Mouse (Mus musculus): Measurements from ENCODE around the gene Tnfsf13b. TPM values are rescaled to one million over a fixed set of nuclear protein-coding genes. Genes with fewer than 3 reads are reported as not detected.

The Tnfsf13b gene
- 1.0 and 1.3 TPM in 2 replicates for polyA plus RNA-seq (2014; fragmentation: Nextera tagmentation; extraction: Ambion mirVana)

DNA sequence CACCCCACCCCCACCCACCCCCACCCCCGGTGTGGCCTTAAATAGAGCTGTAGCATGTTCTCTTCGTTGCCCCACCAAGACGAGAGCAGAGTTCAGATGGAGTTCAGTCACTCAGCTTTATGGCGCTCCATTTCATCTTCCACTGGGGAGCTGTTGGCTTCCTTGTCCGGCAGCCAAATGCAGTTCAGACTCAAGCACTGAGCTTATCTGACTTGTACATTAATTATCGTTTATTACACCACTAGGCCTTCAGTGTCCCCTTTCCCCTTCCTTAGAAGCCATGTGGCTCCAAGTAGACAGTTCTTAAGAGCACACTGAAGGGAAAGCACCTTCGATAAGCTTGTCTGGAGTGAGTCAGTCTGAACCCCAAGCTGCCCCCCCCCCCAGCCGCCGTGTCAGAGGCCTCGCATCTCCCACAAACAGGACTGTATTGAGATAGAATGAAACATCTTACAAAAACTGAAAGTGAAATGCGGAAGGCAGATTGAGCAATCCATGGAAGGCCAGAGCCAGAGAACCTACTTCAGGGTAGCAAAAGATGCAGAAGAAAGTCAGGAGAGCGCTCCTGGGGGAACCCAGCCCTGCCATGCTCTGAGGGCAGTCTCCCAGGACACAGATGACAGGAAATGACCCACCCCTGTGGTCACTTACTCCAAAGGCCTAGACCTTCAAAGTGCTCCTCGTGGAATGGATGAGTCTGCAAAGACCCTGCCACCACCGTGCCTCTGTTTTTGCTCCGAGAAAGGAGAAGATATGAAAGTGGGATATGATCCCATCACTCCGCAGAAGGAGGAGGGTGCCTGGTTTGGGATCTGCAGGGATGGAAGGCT lies at the start of gene Tnfsf13b:
Gene Tnfsf13b (plus strand): TSS at position 312 of the 830 bp plus-strand sequence.
- peak; percentile 65 for ATAC-seq (ENCODE audit: low read depth)
- H3K27ac ChIP-seq (ENCODE audit: low read depth, low read length): no peak within 1 kb of the TSS
- peaks cover 9% of the 10 kb centered on the region for H3K4me1 ChIP-seq (ENCODE audit: control insufficient read depth, insufficient read depth, low read length)
- no peaks in the 10 kb centered on the region for H3K36me3 ChIP-seq (ENCODE audit: control insufficient read depth, insufficient read depth, low read length)
- H3K27me3 ChIP-seq (ENCODE audit: control insufficient read depth, insufficient read depth, low read length): no peaks in the 10 kb centered on the region
- peak within 1 kb of the TSS; percentile 60 for H3K4me2 ChIP-seq (ENCODE audit: low read depth, low read length)
- peak within 1 kb of the TSS; percentile 31 for H3K4me3 ChIP-seq (ENCODE audit: low read depth, low read length)
- 64% methylated on average over 16 of the region's 16 CpGs for WGBS
- H3K9ac ChIP-seq (replicated peaks; ENCODE audit: low read depth, low read length): peak within 1 kb of the TSS; percentile 28; the same call in 1 of the 2 replicates
- no peaks in the 10 kb centered on the region for H3K9me3 ChIP-seq (ENCODE audit: control insufficient read depth, low read length)

DNA sequence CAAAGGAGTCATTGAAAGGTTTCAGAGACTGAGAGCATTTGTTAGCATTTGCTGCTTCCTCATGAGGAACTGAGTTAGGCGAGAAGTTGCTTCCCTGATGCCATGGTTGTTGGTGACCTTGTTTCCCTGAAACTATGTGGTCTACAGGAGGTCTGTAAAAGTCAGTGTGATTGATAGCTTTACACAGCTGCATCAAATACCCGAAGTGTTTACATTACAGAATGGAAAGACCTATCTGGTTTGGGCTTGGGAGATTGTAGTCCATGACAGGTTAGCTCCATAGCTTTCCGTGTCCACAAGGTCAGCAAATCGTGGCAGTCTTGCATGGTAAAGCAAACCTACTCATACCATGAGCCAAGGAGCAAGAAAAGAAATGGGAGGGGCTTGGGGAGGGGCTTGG lies 47.9 kb upstream of the Tnfsf13b start:
- Histone ChIP-seq H3K4me1 (ENCODE audit: control insufficient read depth, insufficient read depth, low read length) (no peaks in the 10 kb centered on the region), H3K27me3 (ENCODE audit: control insufficient read depth, insufficient read depth, low read length) (no peaks in the 10 kb centered on the region), H3K4me2 (ENCODE audit: low read depth, low read length) (no peak overlapping the region), H3K9ac (replicated peaks; ENCODE audit: low read depth, low read length) (no peak overlapping the region), H3K27ac (ENCODE audit: low read depth, low read length) (no peak overlapping the region), H3K9me3 (ENCODE audit: control insufficient read depth, low read length) (no peaks in the 10 kb centered on the region), H3K4me3 (ENCODE audit: low read depth, low read length) (no peak overlapping the region), H3K36me3 (ENCODE audit: control insufficient read depth, insufficient read depth, low read length) (no peaks in the 10 kb centered on the region)
- no peak for ATAC-seq (ENCODE audit: low read depth)
- 71% methylated on average over 4 of the region's 4 CpGs for WGBS

DNA sequence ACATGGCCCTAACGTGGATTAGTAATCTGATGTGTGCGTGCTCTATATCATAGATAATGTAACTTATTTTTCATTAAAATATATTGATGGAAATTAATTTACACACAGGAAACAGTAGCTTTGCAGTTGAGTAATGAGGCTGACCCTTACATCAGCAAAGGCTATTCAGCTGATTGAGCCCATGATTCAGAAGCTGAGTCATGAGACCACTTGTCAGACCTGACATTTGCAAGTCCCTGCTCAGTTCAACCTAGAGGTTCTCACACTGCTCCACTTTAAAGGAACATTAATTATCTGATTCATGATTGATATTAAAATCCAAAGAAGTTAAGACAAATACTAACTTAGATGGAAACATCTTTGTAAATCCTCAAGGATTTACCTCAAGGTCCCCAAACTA lies 46.3 kb upstream of the Tnfsf13b start:
- no peak overlapping the region for H3K4me2 ChIP-seq (ENCODE audit: low read depth, low read length)
- 93% methylated on average over 2 of the region's 2 CpGs for WGBS
- H3K4me3 ChIP-seq (ENCODE audit: low read depth, low read length): no peak overlapping the region
- H3K36me3 ChIP-seq (ENCODE audit: control insufficient read depth, insufficient read depth, low read length): no peaks in the 10 kb centered on the region
- H3K4me1 ChIP-seq (ENCODE audit: control insufficient read depth, insufficient read depth, low read length): no peaks in the 10 kb centered on the region
- no peak overlapping the region for H3K27ac ChIP-seq (ENCODE audit: low read depth, low read length)
- H3K27me3 ChIP-seq (ENCODE audit: control insufficient read depth, insufficient read depth, low read length): no peaks in the 10 kb centered on the region
- no peaks in the 10 kb centered on the region for H3K9me3 ChIP-seq (ENCODE audit: control insufficient read depth, low read length)
- no peak overlapping the region for H3K9ac ChIP-seq (replicated peaks; ENCODE audit: low read depth, low read length)
- no peak for ATAC-seq (ENCODE audit: low read depth)

DNA sequence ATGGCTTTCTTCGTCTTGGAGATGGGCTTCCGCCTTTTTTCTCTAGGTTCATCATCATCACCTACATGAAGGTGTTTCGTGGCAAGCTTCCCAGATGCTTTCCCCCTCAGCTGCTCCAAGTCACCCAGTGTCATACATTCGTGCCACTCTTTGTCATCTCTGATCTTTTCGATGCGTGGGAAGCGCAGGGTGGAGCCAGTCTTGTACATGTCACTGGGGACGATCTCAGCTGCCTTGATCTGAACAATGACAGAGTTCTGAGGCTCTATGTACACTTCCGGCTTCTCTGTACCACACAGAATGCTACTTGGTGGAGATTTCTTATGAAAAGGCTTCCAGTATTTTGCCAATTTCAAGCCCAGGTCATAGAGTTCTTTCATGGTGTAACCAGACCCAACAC lies 34.4 kb upstream of the Tnfsf13b start:
- no peak for ATAC-seq (ENCODE audit: low read depth)
- Histone ChIP-seq H3K4me2 (ENCODE audit: low read depth, low read length) (no peak overlapping the region), H3K36me3 (ENCODE audit: control insufficient read depth, insufficient read depth, low read length) (peaks cover 20% of the 10 kb centered on the region), H3K27ac (ENCODE audit: low read depth, low read length) (no peak overlapping the region), H3K9ac (replicated peaks; ENCODE audit: low read depth, low read length) (no peak overlapping the region), H3K4me3 (ENCODE audit: low read depth, low read length) (no peak overlapping the region), H3K4me1 (ENCODE audit: control insufficient read depth, insufficient read depth, low read length) (peaks cover 9% of the 10 kb centered on the region), H3K9me3 (ENCODE audit: control insufficient read depth, low read length) (no peaks in the 10 kb centered on the region), H3K27me3 (ENCODE audit: control insufficient read depth, insufficient read depth, low read length) (no peaks in the 10 kb centered on the region)
- WGBS: 97% methylated on average over 9 of the region's 9 CpGs

DNA sequence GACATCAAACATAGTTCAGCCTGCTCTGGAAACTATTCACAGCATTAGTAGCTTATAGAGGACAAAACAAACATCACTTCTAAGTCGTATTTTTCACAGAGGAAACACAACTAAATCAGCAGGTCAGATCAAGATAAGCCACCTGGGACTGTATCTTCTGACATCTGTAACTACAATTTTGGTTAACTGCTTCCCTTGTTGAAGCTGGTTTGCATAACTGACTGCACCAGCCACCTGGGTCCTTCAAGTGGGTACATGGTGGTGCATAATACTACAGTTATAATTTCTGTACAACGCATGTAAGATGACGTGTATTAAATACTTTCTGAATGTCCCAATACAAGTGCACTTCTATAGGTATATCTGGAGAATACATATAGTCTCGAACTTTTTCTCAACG lies 31.0 kb upstream of the Tnfsf13b start:
- H3K4me3 ChIP-seq (ENCODE audit: low read depth, low read length): peak overlapping the region; percentile 66

DNA sequence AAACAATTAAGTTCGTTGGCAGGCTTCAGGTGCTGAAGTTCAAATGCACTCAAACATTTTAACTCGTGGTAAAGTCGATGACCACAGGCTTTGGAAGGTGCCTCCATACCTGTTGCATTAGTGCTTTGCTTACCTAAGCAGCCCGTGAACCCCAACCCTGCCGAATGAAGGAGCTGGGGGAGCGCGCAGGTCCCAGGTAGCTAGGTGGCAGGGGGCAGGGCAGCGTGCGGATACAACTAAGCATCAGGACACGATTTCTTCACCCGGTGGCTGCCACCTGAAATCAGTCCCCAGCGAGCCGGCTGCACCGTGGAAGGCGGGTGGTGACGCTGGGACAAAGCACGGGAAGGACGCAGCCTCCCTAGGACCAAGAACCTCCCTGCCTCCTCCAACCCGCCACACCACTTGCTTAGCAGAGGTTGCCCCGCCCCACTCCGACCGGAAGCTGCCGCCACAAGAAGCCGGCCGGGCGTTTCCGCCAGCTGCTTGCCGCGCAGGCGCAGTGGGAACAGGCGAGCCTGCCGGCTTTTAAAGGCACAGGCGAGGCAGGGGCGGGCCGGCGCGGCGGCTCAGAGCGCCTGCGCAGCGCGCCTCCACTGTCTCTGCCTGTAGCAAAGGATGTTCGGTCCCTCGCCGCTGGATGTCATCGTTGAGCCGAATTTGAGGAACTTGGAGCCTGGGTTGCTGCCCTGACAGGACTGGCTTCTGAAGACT lies 30.2 kb upstream of the Tnfsf13b start:
- Histone ChIP-seq H3K4me3 (ENCODE audit: low read depth, low read length) (peak overlapping the region; percentile 66), H3K36me3 (ENCODE audit: control insufficient read depth, insufficient read depth, low read length) (peaks cover 20% of the 10 kb centered on the region), H3K9me3 (ENCODE audit: control insufficient read depth, low read length) (no peaks in the 10 kb centered on the region), H3K27me3 (ENCODE audit: control insufficient read depth, insufficient read depth, low read length) (no peaks in the 10 kb centered on the region), H3K27ac (ENCODE audit: low read depth, low read length) (peak overlapping the region; percentile 52; the same call in 1 of the 2 replicates), H3K4me2 (ENCODE audit: low read depth, low read length) (peak overlapping the region; percentile 73), H3K9ac (replicated peaks; ENCODE audit: low read depth, low read length) (peak overlapping the region; percentile 61), H3K4me1 (ENCODE audit: control insufficient read depth, insufficient read depth, low read length) (peaks cover 31% of the 10 kb centered on the region)
- ATAC-seq (ENCODE audit: low read depth): peak; percentile 96
- WGBS: under 1% methylated on average over 47 of the region's 47 CpGs

More for the DNA sequence above, 31.0 kb upstream of the Tnfsf13b start:
- Histone ChIP-seq H3K9me3 (ENCODE audit: control insufficient read depth, low read length) (no peaks in the 10 kb centered on the region), H3K27ac (ENCODE audit: low read depth, low read length) (no peak overlapping the region), H3K36me3 (ENCODE audit: control insufficient read depth, insufficient read depth, low read length) (peaks cover 20% of the 10 kb centered on the region), H3K4me2 (ENCODE audit: low read depth, low read length) (peak overlapping the region; percentile 73), H3K4me1 (ENCODE audit: control insufficient read depth, insufficient read depth, low read length) (peaks cover 31% of the 10 kb centered on the region), H3K27me3 (ENCODE audit: control insufficient read depth, insufficient read depth, low read length) (no peaks in the 10 kb centered on the region), H3K9ac (replicated peaks; ENCODE audit: low read depth, low read length) (no peak overlapping the region)
- 46% methylated on average over 5 of the region's 5 CpGs for WGBS
- ATAC-seq (ENCODE audit: low read depth): no peak

DNA sequence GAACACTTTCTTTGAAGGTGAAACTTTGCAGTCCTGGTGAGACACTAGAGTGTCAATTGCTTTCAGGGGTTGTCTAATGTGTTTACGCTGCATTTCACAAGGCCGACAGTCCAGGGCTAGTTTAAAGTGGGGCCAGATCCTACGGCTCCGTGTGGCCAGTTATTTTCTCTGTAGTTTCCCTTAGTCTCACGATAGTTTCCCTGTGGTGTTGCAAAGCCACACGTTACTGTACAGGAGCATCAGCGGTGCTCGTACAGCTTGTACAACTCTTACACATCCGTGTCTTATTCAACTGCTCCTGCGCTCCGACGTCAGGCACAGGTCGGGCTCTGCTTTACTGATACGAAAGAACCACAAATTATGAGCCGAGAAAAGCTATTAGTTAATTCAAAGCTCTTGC lies 29.3 kb upstream of the Tnfsf13b start:
- 0 out of 2 replicates have a peak, but pooled peaks have one; percentile 9 for ATAC-seq (ENCODE audit: low read depth)
- Histone ChIP-seq H3K9ac (replicated peaks; ENCODE audit: low read depth, low read length) (peak overlapping the region; percentile 37; the same call in 1 of the 2 replicates), H3K4me3 (ENCODE audit: low read depth, low read length) (peak overlapping the region; percentile 88), H3K27ac (ENCODE audit: low read depth, low read length) (no peak overlapping the region; the same call in 1 of the 2 replicates), H3K4me2 (ENCODE audit: low read depth, low read length) (peak overlapping the region; percentile 55), H3K9me3 (ENCODE audit: control insufficient read depth, low read length) (no peaks in the 10 kb centered on the region), H3K27me3 (ENCODE audit: control insufficient read depth, insufficient read depth, low read length) (no peaks in the 10 kb centered on the region), H3K36me3 (ENCODE audit: control insufficient read depth, insufficient read depth, low read length) (peaks cover 16% of the 10 kb centered on the region), H3K4me1 (ENCODE audit: control insufficient read depth, insufficient read depth, low read length) (peaks cover 31% of the 10 kb centered on the region)
- 43% methylated on average over 15 of the region's 15 CpGs for WGBS

DNA sequence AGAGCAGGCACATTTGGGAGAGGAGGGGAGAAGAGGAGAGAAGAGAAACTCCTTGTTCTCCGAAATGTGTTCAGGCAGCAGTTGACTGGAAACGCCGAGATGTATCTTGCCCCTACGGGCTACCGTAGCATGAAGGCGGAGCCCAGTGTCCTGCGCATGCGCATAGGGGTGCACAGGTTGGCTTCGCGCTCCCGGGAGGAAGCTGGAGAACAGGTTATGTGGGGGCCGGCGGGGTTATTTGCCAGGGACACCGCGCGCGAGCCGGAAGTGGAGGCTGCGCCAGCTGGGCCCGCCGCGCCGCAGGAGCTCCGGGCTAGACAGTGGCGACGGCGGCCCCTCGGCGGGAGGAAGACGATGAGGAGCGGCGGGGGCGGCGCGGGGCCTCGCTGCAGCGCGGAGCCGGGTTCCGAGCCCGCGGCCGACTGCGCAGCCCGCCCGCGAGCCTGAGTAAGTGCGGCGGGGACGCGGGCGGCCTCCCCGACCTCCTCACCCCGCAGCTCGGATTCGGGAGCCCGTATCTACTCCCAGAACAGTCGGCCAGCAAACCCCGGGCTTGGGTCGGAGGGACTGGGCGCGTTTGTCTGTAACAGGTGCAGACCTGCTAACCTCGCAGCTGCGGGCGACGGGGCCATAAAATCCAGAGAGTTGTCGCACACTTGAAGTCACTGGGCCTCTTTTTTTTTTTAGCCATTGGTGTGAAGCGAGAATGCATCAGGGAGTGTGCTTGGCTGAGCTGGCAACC lies 28.5 kb upstream of the Tnfsf13b start, which contains the start of the genes Lig4 and Abhd13:
Gene Lig4 (minus strand): TSS at position 114 of the 742 bp plus-strand sequence.
Gene Abhd13 (plus strand): TSS at position 135 of the 742 bp plus-strand sequence.
- H3K27me3 ChIP-seq (ENCODE audit: control insufficient read depth, insufficient read depth, low read length): no peaks in the 10 kb centered on the region
- peak; percentile 64 for ATAC-seq (ENCODE audit: low read depth)
- H3K36me3 ChIP-seq (ENCODE audit: control insufficient read depth, insufficient read depth, low read length): peaks cover 9% of the 10 kb centered on the region
- H3K4me2 ChIP-seq (ENCODE audit: low read depth, low read length): peak within 1 kb of the TSS; percentile 74
- H3K9me3 ChIP-seq (ENCODE audit: control insufficient read depth, low read length): no peaks in the 10 kb centered on the region
- H3K9ac ChIP-seq (replicated peaks; ENCODE audit: low read depth, low read length): peak within 1 kb of the TSS; percentile 92
- peak within 1 kb of the TSS; percentile 88 for H3K4me3 ChIP-seq (ENCODE audit: low read depth, low read length)
- WGBS: under 1% methylated on average over 61 of the region's 68 CpGs
- peaks cover 31% of the 10 kb centered on the region for H3K4me1 ChIP-seq (ENCODE audit: control insufficient read depth, insufficient read depth, low read length)
- H3K27ac ChIP-seq (ENCODE audit: low read depth, low read length): peak within 1 kb of the TSS; percentile 84

All from neural tube, embryonic 14.5 days (tissue).